Mouse (Mus musculus) bone marrow, adult 2 months (tissue): Measurements from ENCODE around the gene Pla2g1b. TPM values are rescaled to one million over a fixed set of nuclear protein-coding genes. Genes with fewer than 3 reads are reported as not detected.
"Not testable (repeated sequence)": the region's sequence is repeated elsewhere in the genome, so short reads cannot be mapped to it uniquely, and the experiment has no call there.

Experiments used
- H3K27ac ChIP-seq: fragments of 200-500 bp; 2 replicates; pipeline ENCODE4 v1.5.1; 2012; ENCODE audit warnings: low read depth, mild to moderate bottlenecking, control low read depth, inconsistent platforms, low read length; ENCODE audit not compliant: control insufficient read depth, poor library complexity, insufficient read depth
- H3K4me1 ChIP-seq: fragments of 200-500 bp; 2 replicates; pipeline ENCODE4 v1.6.1; 2011; ENCODE audit warnings: low read length; ENCODE audit not compliant: control insufficient read depth, insufficient read depth
- H3K4me3 ChIP-seq: fragments of 200-500 bp; replicated peaks from 2 replicates; pipeline ENCODE3; 2011; ENCODE audit warnings: mild to moderate bottlenecking, low read depth, low read length, control low read depth; ENCODE audit not compliant: control insufficient read depth
- CTCF ChIP-seq: fragments of 200-500 bp; IDR thresholded peaks from 2 replicates; pipeline ENCODE4 v1.5.1; 2011; ENCODE audit warnings: low read length, control low read depth; ENCODE audit not compliant: control insufficient read depth, insufficient read depth
- POLR2A ChIP-seq: fragments of 200-500 bp; IDR thresholded peaks from 2 replicates; pipeline ENCODE4 v1.6.1; 2011; ENCODE audit warnings: low read depth, mild to moderate bottlenecking, control low read depth, low read length, borderline replicate concordance; ENCODE audit not compliant: control insufficient read depth
- WGBS: fragments of 180-500 bp; shearing (Covaris S2); methylation state at CpG from one replicate; pipeline ENCODE4 v1.1.7; 2018; 5-methylcytosine and 5-hydroxymethylcytosine counted together
- polyA plus RNA-seq: library from polyadenylated mRNA; stranded (reverse); fragments of >200 nt; gene quantifications from 2 replicates; pipeline ENCODE4 v1.2.4, GENCODE M21; 2011; ENCODE audit warnings: low replicate concordance; ENCODE audit not compliant: missing spikeins, insufficient read depth, insufficient read length

Gene Pla2g1b
- polyA plus RNA-seq, 1 experiment, result 10.3 TPM

DNA sequence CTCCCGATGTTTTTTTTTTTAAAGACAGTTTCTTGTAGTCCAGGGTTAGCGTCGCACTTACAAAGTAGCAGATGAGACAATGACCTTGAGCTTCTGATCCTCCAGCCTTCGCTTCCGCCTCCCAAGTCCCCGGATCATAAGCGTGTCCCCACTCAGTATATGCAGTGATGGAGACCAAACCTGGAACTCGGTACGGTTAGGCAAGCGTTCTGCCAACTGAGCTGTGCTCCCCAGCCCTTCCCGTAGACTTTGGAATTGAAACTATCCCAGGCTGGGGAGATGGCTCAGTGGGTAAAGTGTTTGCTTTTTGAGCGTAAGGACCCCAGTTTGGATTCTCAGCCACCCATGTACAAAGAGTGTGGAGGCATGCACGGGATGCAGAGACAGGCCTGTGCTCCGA is 47.2 kb downstream of the Pla2g1b start:
- H3K4me3 ChIP-seq, result no peak overlapping the region
- TF ChIP-seq CTCF, result no peak
- TF ChIP-seq POLR2A, result no peak
- no peak overlapping the region for H3K27ac ChIP-seq
- 89% methylated on average over 14 of the region's 14 CpGs for WGBS
- peaks cover 8% of the 10 kb centered on the region for H3K4me1 ChIP-seq

- H3K27ac ChIP-seq, result no peak overlapping the region
Observed at GRCm38 (mm10) chr5:115513721-115514120, 47.7 kb downstream of the Pla2g1b start.

GRCm38 (mm10) chr5:115514346-115514745 is 48.3 kb downstream of the Pla2g1b start:
- TF ChIP-seq POLR2A, result no peak
- no peak for TF ChIP-seq CTCF
- WGBS, result 68% methylated on average over 6 of the region's 6 CpGs
- H3K4me3 ChIP-seq, result no peak overlapping the region
- no peak overlapping the region for H3K27ac ChIP-seq
- peaks cover 10% of the 10 kb centered on the region for H3K4me1 ChIP-seq

More at GRCm38 (mm10) chr5:115513721-115514120, 47.7 kb downstream of the Pla2g1b start:
- TF ChIP-seq CTCF, result no peak
- no peak for TF ChIP-seq POLR2A
- Histone ChIP-seq H3K4me3 (no peak overlapping the region), H3K4me1 (peaks cover 8% of the 10 kb centered on the region)
- 81% methylated on average over 16 of the region's 16 CpGs for WGBS

GRCm38 (mm10) chr5:115514896-115515587 is 49.0 kb downstream of the Pla2g1b start:
- Histone ChIP-seq H3K4me3 (no peak overlapping the region), H3K27ac (peak overlapping the region; percentile 45), H3K4me1 (peaks cover 11% of the 10 kb centered on the region)
- no peak for TF ChIP-seq CTCF
- TF ChIP-seq POLR2A, result no peak
- 42% methylated on average over 20 of the region's 20 CpGs for WGBS

GRCm38 (mm10) chr5:115516081-115516907 is 50.2 kb downstream of the Pla2g1b start:
- 2% methylated on average over 32 of the region's 32 CpGs for WGBS
- Histone ChIP-seq H3K27ac (peak overlapping the region; percentile 92), H3K4me1 (peaks cover 14% of the 10 kb centered on the region), H3K4me3 (peak overlapping the region; percentile 67)
- TF ChIP-seq POLR2A (peak; percentile 31; the same call in 1 of the 2 replicates), CTCF (no peak)

- peak overlapping the region; percentile 92 for H3K27ac ChIP-seq
- whole genome bisulfite sequencing, result 21% methylated on average over 7 of the region's 7 CpGs
- H3K4me1 ChIP-seq, result peaks cover 14% of the 10 kb centered on the region
- H3K4me3 ChIP-seq, result peak overlapping the region; percentile 18
- no peak for TF ChIP-seq POLR2A
- TF ChIP-seq CTCF, result no peak
Observed at GRCm38 (mm10) chr5:115516908-115517307, 50.8 kb downstream of the Pla2g1b start.

DNA sequence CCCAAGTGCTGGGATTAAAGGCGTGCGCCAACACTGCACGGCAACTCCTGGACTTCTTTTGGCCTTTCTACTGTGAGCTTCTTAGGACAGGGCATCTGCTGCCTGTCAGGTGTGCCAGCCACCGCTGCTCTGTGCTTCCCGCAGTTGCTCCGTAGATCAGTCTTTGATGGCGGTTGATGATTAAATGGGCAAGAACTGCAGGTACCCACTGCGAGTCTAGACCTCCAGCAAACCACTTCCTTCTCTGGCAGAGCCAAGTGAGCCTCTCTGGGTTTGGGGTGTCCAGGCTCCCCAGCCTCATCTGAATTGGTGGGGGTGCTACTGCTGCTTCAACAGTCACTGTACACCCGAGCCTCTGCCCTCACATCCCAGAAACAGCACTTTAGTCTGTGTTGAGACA is 51.4 kb downstream of the Pla2g1b start:
- H3K27ac ChIP-seq, result peak overlapping the region; percentile 53
- WGBS, result 31% methylated on average over 9 of the region's 9 CpGs
- TF ChIP-seq POLR2A, result 0 out of 2 replicates have a peak, but pooled peaks have one; percentile 34
- TF ChIP-seq CTCF, result no peak
- H3K4me1 ChIP-seq, result peaks cover 14% of the 10 kb centered on the region
- no peak overlapping the region for H3K4me3 ChIP-seq

DNA sequence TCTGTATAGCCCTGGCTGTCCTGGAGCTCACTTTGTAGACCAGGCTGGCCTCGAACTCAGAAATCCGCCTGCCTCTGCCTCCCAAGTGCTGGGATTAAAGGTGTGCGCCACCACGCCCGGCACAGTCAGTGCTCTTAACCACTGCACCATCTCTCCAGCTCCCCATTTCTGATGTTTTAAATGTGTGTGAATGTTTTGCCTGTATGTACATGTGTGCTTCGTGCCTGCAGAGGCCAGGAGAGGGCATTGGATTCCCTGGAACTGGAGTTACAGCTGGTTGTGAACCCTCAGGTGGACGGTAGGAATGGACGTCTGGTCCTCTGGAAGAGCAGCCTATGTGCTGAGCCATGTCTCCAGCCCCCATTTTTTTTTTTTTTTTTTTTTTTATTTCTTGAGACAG is 52.2 kb downstream of the Pla2g1b start:
- H3K4me3 ChIP-seq, H3K27ac ChIP-seq: not testable (repeated sequence)
- peaks cover 14% of the 10 kb centered on the region for H3K4me1 ChIP-seq
- 89% methylated on average over 8 of the region's 8 CpGs for WGBS
